Mouse (Mus musculus): ENCODE measurements at regions not wholly inside any gene's neighbourhood (a gene's known extent, or its start where the extent isn't known, plus 50 kb on each side); places are given as distances from the start of the nearest gene placed in this dataset.

GRCm38 (mm10) chr9:122064937-122065673 is 52.0 kb upstream of the Snrk start:
- peak; percentile 88 for ATAC-seq (ENCODE audit: insufficient read depth, low read depth)
- no peaks in the 10 kb centered on the region for H3K9me3 ChIP-seq (replicated peaks; ENCODE audit: control insufficient read depth, low read length)
- H3K27ac ChIP-seq (ENCODE audit: low read depth), result peak overlapping the region; percentile 56
- H3K4me2 ChIP-seq (ENCODE audit: low read depth, low read length), result no peak overlapping the region
- peak; percentile 96 for TF ChIP-seq EP300 (IDR thresholded peaks at IDR 0.05; ENCODE audit: low read depth)
- TF ChIP-seq CTCF (IDR thresholded peaks at IDR 0.05; ENCODE audit: low read depth), result no peak
- H3K9ac ChIP-seq (replicated peaks; ENCODE audit: low read depth, low read length), result no peak overlapping the region
- H3K36me3 ChIP-seq (replicated peaks; ENCODE audit: control insufficient read depth, insufficient read depth, low read length), result no peaks in the 10 kb centered on the region
- H3K4me1 ChIP-seq (ENCODE audit: control insufficient read depth, insufficient read depth), result no peaks in the 10 kb centered on the region; the same call in 1 of the 2 replicates
- H3K27me3 ChIP-seq (ENCODE audit: control insufficient read depth, insufficient read depth, low read length), result no peaks in the 10 kb centered on the region
- 53% methylated on average over 13 of the region's 13 CpGs for WGBS
- H3K4me3 ChIP-seq (ENCODE audit: low read depth, low read length), result no peak overlapping the region
- peak; percentile 80 for DNase-seq (ENCODE audit: low spot score)

- no peaks in the 10 kb centered on the region for H3K36me3 ChIP-seq (replicated peaks; ENCODE audit: control insufficient read depth, insufficient read depth, low read length)
- H3K4me1 ChIP-seq (ENCODE audit: control insufficient read depth, insufficient read depth), result peaks cover 7% of the 10 kb centered on the region
- H3K9me3 ChIP-seq (replicated peaks; ENCODE audit: control insufficient read depth, low read length), result no peaks in the 10 kb centered on the region
- H3K4me3 ChIP-seq (ENCODE audit: low read depth, low read length), result no peak overlapping the region
- no peak overlapping the region for H3K9ac ChIP-seq (replicated peaks; ENCODE audit: low read depth, low read length)
- no peak overlapping the region for H3K4me2 ChIP-seq (ENCODE audit: low read depth, low read length)
- H3K27me3 ChIP-seq (ENCODE audit: control insufficient read depth, insufficient read depth, low read length), result no peaks in the 10 kb centered on the region
- DNase-seq (ENCODE audit: low spot score) (no peak), ATAC-seq (ENCODE audit: insufficient read depth, low read depth) (no peak)
- H3K27ac ChIP-seq (ENCODE audit: low read depth), result no peak overlapping the region
- WGBS, result 71% methylated on average over 5 of the region's 5 CpGs
- TF ChIP-seq CTCF (IDR thresholded peaks at IDR 0.05; ENCODE audit: low read depth) (no peak), EP300 (IDR thresholded peaks at IDR 0.05; ENCODE audit: low read depth) (no peak)
Measured at GRCm38 (mm10) chr9:122055820-122056550, 59.1 kb upstream of the Pomgnt2 start.

- TF ChIP-seq CTCF (IDR thresholded peaks at IDR 0.05; ENCODE audit: low read depth), result no peak
- no peak for TF ChIP-seq EP300 (IDR thresholded peaks at IDR 0.05; ENCODE audit: low read depth)
- Histone ChIP-seq H3K27me3 (ENCODE audit: control insufficient read depth, insufficient read depth, low read length) (no peaks in the 10 kb centered on the region), H3K4me2 (ENCODE audit: low read depth, low read length) (no peak overlapping the region), H3K36me3 (replicated peaks; ENCODE audit: control insufficient read depth, insufficient read depth, low read length) (no peaks in the 10 kb centered on the region), H3K27ac (ENCODE audit: low read depth) (peak overlapping the region; percentile 61), H3K9ac (replicated peaks; ENCODE audit: low read depth, low read length) (no peak overlapping the region), H3K4me3 (ENCODE audit: low read depth, low read length) (no peak overlapping the region), H3K4me1 (ENCODE audit: control insufficient read depth, insufficient read depth) (peaks cover 19% of the 10 kb centered on the region), H3K9me3 (replicated peaks; ENCODE audit: control insufficient read depth, low read length) (no peaks in the 10 kb centered on the region)
- no peak for DNase-seq (ENCODE audit: low spot score)
- ATAC-seq (ENCODE audit: insufficient read depth, low read depth), result no peak
- 59% methylated on average over 7 of the region's 7 CpGs for whole genome bisulfite sequencing
Measured at GRCm38 (mm10) chr9:122051716-122052115, 54.8 kb upstream of the Pomgnt2 start.

DNA sequence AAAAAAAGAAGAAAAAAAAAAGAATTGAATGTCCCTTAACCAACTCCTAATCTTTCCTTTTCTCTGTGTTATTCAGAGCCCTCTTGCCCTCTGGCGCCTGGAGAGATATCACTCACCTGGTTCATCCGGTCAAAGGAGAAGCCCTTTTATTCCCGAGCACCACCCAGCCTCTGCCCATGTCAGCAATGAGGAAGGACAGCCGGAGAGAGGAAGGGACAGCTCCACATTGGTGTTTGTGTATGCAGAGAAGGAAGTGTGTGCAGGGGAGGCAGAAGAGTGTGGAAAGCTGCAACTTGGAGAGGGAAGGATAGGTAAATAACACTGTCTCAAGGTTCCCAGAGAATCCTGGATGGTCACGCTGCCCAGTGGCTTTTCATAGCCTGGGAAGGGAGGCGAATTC is 54.2 kb upstream of the Pomgnt2 start:
- no peak for TF ChIP-seq EP300 (IDR thresholded peaks at IDR 0.05; ENCODE audit: low read depth)
- H3K4me1 ChIP-seq (ENCODE audit: control insufficient read depth, insufficient read depth), result peaks cover 19% of the 10 kb centered on the region
- 36% methylated on average over 6 of the region's 6 CpGs for WGBS
- ATAC-seq (ENCODE audit: insufficient read depth, low read depth) (no peak), DNase-seq (ENCODE audit: low spot score) (no peak)
- H3K27ac ChIP-seq (ENCODE audit: low read depth), result peak overlapping the region; percentile 61; the same call in 1 of the 2 replicates
- no peak overlapping the region for H3K4me2 ChIP-seq (ENCODE audit: low read depth, low read length)
- H3K4me3 ChIP-seq (ENCODE audit: low read depth, low read length), result no peak overlapping the region
- no peaks in the 10 kb centered on the region for H3K27me3 ChIP-seq (ENCODE audit: control insufficient read depth, insufficient read depth, low read length)
- H3K36me3 ChIP-seq (replicated peaks; ENCODE audit: control insufficient read depth, insufficient read depth, low read length), result no peaks in the 10 kb centered on the region
- no peak overlapping the region for H3K9ac ChIP-seq (replicated peaks; ENCODE audit: low read depth, low read length)
- H3K9me3 ChIP-seq (replicated peaks; ENCODE audit: control insufficient read depth, low read length), result no peaks in the 10 kb centered on the region

DNA sequence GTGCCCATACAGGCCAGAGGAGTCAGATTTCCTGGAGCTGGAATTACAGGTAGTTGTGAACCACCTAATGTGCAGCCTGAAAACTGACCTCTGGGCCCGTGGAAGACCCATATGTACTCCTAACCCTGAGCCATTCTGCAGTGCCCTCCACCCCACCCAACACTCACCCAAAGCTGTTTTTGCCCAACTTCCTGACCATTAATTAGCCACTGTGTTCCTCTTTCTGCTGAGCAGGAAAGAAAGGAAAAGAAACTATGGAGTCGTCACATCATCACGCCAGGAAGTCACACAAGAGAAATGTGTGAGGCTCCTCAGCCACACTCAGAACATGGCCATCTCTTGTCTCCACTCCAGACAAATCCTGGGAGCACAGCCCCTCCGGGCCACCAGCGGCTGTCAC is 52.1 kb upstream of the Pomgnt2 start:
- Histone ChIP-seq H3K9ac (replicated peaks; ENCODE audit: low read depth, low read length) (no peak overlapping the region), H3K27me3 (ENCODE audit: control insufficient read depth, insufficient read depth, low read length) (no peaks in the 10 kb centered on the region), H3K9me3 (replicated peaks; ENCODE audit: control insufficient read depth, low read length) (no peaks in the 10 kb centered on the region), H3K36me3 (replicated peaks; ENCODE audit: control insufficient read depth, insufficient read depth, low read length) (no peaks in the 10 kb centered on the region), H3K27ac (ENCODE audit: low read depth) (no peak overlapping the region), H3K4me3 (ENCODE audit: low read depth, low read length) (no peak overlapping the region), H3K4me1 (ENCODE audit: control insufficient read depth, insufficient read depth) (peaks cover 19% of the 10 kb centered on the region), H3K4me2 (ENCODE audit: low read depth, low read length) (no peak overlapping the region)
- TF ChIP-seq CTCF (IDR thresholded peaks at IDR 0.05; ENCODE audit: low read depth), result no peak
- no peak for TF ChIP-seq EP300 (IDR thresholded peaks at IDR 0.05; ENCODE audit: low read depth)
- 57% methylated on average over 5 of the region's 5 CpGs for WGBS
- no peak for DNase-seq (ENCODE audit: low spot score)
- ATAC-seq (ENCODE audit: insufficient read depth, low read depth), result no peak

Measured in heart, postnatal 0 days (tissue).